Mouse (Mus musculus): ENCODE results near the gene Syt11. TPM values are rescaled to one million over a fixed set of nuclear protein-coding genes. Genes with fewer than 3 reads are reported as not detected.
"Not testable (repeated sequence)": the region's sequence is repeated elsewhere in the genome, so short reads cannot be mapped to it uniquely, and the experiment has no call there.

The Syt11 gene
- 52.4 and 59.1 TPM in 2 replicates for polyA plus RNA-seq (2016; fragmentation: Nextera tagmentation; extraction: Ambion mirVana)

DNA sequence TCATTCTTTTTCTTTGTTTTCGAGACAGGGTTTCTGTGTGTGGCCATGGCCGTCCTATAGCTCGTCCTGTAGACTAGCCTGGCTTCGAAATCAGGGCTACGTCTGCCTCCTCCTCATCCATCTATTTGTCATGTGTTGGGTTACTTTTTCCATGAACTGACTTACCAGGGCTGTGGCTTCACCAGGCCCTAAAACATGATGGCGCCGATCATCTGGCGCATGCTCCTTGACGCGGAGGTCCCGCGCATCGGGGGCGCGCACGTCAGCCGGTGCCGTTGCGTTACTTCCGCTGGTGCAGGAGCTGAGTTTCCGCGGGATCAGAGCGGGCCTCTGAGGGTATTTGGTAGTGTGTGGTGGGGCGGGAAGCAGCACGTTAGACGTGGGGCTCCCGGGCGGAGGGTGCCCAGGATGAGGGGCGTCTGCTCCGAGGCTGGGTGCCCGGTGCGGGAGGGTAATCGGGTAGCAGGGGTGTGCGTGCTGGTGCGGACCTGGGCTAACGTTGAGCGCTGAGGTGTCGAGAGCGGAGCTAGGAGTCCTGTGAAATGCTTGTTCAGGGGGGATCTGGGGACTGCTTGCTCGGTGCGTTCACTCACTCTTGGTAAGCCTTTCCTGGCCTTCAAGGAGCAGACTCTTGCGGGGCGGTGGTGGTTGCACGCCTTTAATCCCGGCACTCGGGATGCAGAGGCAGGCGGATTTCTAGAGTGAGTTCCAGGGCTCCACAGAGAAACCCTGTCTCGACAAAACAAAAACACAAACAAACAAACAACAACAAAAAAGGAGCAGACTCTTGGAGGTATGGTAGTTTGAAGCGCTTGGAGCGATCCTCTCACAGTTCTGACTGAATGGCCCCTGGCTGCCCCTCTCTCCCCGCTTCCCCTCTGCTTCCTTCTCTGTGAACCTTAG, at the start of gene Syt11:
Gene Syt11 (minus strand): TSS at position 226 of the 903 bp plus-strand sequence.
- 4% methylated on average over 46 of the region's 51 CpGs for WGBS
- DNase-seq (ENCODE audit: low spot score), result peak; percentile 45
- not testable (repeated sequence) for H3K4me1 ChIP-seq; H3K27me3 ChIP-seq (replicated peaks; ENCODE audit: low read depth, poor library complexity, severe bottlenecking); H3K9me3 ChIP-seq
- Histone ChIP-seq H3K27ac (replicated peaks) (peak within 1 kb of the TSS; percentile 85), H3K36me3 (replicated peaks) (peaks cover 15% of the 10 kb centered on the region), H3K4me3 (peak within 1 kb of the TSS; percentile 57)

DNA sequence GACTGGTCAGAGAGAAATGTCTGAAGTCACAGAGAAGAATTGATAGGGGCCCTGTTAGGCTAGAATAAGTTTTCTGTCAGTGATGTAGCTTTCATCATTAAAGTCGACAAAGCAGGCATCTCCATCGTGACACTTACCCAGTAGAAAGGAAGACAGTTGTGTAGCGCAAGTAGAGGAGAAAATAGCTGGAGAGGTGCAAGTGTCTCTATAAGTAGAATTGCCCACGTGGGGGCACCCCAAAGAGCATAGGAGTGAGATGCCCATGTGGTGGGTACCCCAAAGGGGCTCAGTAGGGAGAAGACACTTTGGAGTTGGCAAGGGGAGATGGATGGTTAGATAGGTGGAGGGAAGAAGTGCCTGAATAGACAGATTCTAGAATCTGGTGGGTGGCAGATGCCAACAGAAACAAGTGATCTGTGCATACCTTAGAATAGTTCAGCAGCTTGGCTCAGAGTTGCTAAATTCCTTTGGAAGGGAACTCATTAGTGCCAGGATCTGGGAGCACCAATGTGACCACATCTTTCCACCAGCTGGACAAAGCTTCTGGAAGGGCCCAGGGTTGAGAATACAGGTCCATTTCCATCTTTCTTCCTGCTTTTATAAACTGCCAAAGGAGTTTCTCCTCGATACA, 29.1 kb upstream of the Syt11 start:
- 89% methylated on average over 5 of the region's 5 CpGs for WGBS
- H3K4me1 ChIP-seq, result no peaks in the 10 kb centered on the region

DNA sequence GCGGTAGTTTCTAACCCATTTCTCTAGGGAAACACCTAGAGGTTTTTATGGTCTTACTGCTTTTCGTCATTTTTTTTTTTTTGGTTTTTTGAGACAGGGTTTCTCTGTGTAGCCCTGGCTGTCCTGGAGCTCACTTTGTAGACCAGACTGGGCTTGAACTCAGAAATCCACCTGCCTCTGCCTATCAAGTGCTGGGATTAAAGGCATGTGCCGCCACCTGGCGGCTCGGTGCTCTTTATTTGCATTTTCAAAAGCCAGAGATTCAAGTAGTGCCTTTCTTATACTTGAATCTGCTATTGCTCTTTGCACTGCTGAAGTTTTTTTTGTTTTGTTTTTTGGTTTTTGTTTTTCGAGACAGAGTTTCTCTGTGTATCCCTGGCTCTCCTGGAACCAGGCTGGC, 22.5 kb upstream of the Syt11 start:
- not testable (repeated sequence) for H3K4me3 ChIP-seq; H3K9me3 ChIP-seq; DNase-seq (ENCODE audit: low spot score); H3K27ac ChIP-seq (replicated peaks); H3K27me3 ChIP-seq (replicated peaks; ENCODE audit: low read depth, poor library complexity, severe bottlenecking); H3K4me1 ChIP-seq
- 90% methylated on average over 6 of the region's 6 CpGs for WGBS
- peaks cover 25% of the 10 kb centered on the region for H3K36me3 ChIP-seq (replicated peaks)

More for the DNA sequence above, 29.1 kb upstream of the Syt11 start:
- peaks cover 40% of the 10 kb centered on the region for H3K36me3 ChIP-seq (replicated peaks)
- H3K27me3 ChIP-seq (replicated peaks; ENCODE audit: low read depth, poor library complexity, severe bottlenecking), result no peaks in the 10 kb centered on the region
- no peaks in the 10 kb centered on the region for H3K9me3 ChIP-seq
- no peak overlapping the region for H3K27ac ChIP-seq (replicated peaks)
- H3K4me3 ChIP-seq, result no peak overlapping the region
- DNase-seq (ENCODE audit: low spot score), result no peak

DNA sequence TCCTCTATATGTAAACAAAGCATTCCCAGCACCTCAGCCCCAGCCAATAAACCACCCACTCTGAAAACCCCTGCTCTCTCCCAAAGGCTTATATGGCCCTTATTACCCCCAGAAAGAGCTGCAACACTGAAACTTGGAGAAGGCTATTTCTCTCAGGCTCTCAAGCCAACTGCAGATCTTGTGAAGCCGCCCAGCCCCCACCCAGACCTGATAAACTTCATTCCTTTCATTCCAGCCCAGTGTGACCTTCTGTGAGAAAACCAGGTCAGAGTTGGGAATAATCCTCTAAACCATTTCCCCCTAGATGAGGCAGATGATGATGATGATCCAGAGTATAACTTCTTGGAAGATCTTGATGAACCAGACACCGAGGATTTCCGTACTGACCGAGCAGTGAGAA, 13.1 kb upstream of the Syt11 start:
- not testable (repeated sequence) for H3K9me3 ChIP-seq; H3K4me1 ChIP-seq; H3K27ac ChIP-seq (replicated peaks); DNase-seq (ENCODE audit: low spot score); H3K4me3 ChIP-seq; H3K27me3 ChIP-seq (replicated peaks; ENCODE audit: low read depth, poor library complexity, severe bottlenecking)
- peaks cover 17% of the 10 kb centered on the region for H3K36me3 ChIP-seq (replicated peaks)
- WGBS, result 100% methylated on average over 3 of the region's 4 CpGs

DNA sequence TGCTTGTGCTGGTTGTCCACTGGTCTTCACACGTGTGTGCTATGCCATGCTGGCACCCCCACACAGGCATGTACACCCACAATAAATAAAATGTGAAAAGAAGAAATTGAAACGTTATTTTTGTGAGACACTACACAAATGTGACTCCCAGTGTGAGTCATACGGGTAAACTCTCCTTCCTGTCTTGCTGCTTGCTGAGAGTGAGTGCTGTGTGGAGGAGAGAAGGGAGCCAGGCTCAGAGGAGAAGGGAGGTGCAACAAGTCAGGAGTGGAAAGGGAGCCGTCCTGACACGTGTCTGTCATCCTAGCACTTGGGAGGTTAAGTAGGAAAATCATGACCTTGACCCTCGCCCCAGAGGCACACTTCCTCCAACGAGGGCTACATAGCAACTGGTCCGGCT, 11.8 kb upstream of the Syt11 start:
- WGBS, result no CpG with 5 or more reads among the region's 8 CpGs

DNA sequence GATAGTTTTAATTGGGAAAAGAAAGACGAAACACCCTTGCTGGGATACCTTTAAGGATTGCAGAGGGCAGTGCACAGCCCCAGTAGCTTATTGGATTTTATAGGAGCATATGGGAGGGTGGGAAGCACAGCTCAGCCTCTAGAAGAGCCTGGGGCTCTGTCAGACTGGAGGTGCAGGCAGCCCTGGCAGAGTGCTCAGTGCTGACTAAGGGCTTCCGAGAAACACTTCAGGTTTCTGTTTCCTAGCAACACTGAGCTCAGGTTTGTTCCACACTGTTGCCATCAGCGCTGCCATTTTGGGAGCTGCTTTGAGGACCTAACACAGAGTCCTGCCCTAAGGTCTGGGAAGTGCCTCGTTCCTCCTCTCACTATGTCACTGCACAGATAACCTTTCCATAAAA, 11.4 kb upstream of the Syt11 start:
- not testable (repeated sequence) for H3K9me3 ChIP-seq; H3K27ac ChIP-seq (replicated peaks); H3K4me3 ChIP-seq; DNase-seq (ENCODE audit: low spot score); H3K27me3 ChIP-seq (replicated peaks; ENCODE audit: low read depth, poor library complexity, severe bottlenecking); H3K4me1 ChIP-seq
- H3K36me3 ChIP-seq (replicated peaks), result peaks cover 17% of the 10 kb centered on the region
- 90% methylated on average over 1 of the region's 4 CpGs for WGBS

More for the DNA sequence above, 11.8 kb upstream of the Syt11 start:
- not testable (repeated sequence) for H3K27me3 ChIP-seq (replicated peaks; ENCODE audit: low read depth, poor library complexity, severe bottlenecking); DNase-seq (ENCODE audit: low spot score); H3K27ac ChIP-seq (replicated peaks); H3K4me1 ChIP-seq; H3K4me3 ChIP-seq; H3K9me3 ChIP-seq
- peaks cover 17% of the 10 kb centered on the region for H3K36me3 ChIP-seq (replicated peaks)

DNA sequence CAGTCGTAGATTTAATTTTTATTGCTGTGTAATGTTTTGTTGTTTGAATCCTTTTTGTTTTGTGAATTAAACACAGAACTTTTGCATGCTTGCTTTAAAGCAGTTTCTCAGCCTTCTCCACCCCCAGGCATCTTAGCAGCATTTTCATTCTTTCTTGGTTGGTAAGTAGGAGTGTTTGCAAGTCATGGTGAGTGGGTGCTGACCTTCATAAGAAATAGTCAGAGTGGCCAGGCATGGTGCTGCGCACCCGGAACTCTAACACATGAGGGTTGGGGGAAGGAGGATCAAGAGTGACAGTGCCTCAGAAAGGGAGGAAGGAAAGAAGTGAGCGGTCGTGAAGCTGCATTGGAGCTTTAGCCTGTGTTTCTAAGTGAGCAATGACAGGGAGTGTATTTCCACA, 9.9 kb upstream of the Syt11 start:
- H3K36me3 ChIP-seq (replicated peaks), result peaks cover 20% of the 10 kb centered on the region
- H3K9me3 ChIP-seq, result no peaks in the 10 kb centered on the region
- no peak overlapping the region for H3K27ac ChIP-seq (replicated peaks)
- no peak overlapping the region for H3K4me3 ChIP-seq
- no peaks in the 10 kb centered on the region for H3K4me1 ChIP-seq
- no peak for DNase-seq (ENCODE audit: low spot score)
- H3K27me3 ChIP-seq (replicated peaks; ENCODE audit: low read depth, poor library complexity, severe bottlenecking), result no peaks in the 10 kb centered on the region
- 96% methylated on average over 5 of the region's 5 CpGs for WGBS

DNA sequence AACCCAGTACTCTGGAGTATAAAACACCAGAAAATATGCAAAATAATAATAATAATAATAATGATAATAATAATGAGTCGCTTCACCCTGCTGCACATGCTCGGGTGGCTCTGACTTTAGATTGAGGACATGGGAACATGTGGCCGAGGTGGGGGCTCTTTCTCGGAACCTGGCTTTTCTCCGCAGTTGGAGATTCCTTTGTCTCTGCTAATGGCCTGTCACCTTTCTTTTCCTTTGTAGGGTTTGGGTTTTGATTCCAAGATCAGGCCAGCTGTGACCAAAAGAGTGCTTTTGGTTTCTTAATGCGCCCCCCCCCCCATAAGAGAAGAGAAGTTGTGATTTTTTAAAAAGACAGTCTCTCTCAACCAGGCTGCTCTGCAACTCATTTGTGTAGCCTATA, 1.8 kb downstream of the Syt11 start:
- not testable (repeated sequence) for H3K4me1 ChIP-seq; DNase-seq (ENCODE audit: low spot score); H3K9me3 ChIP-seq; H3K27ac ChIP-seq (replicated peaks); H3K4me3 ChIP-seq; H3K27me3 ChIP-seq (replicated peaks; ENCODE audit: low read depth, poor library complexity, severe bottlenecking); H3K36me3 ChIP-seq (replicated peaks)
- WGBS, result 88% methylated on average over 6 of the region's 6 CpGs

DNA sequence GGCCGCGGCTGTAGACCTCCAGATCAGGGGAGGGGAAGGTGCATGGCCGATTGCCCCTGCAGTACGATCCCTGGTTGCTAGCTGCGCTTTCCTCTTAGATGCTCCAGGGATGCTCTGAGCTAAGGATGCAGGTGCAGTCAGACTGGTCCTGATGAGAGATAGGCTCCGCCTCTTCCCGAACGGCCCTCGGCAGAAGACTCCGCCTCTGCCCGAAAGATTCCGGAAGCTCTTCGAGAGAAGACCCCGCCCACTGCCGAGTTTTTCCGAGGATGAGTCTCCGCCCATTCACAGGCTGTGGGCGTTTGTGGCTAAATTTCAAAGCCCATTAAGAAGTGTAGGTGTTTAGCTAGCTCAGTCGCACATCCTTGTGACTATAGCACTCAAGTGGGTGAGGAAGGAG, 2.6 kb downstream of the Syt11 start:
- H3K4me1 ChIP-seq; H3K27me3 ChIP-seq (replicated peaks; ENCODE audit: low read depth, poor library complexity, severe bottlenecking); H3K27ac ChIP-seq (replicated peaks); H3K9me3 ChIP-seq; H3K36me3 ChIP-seq (replicated peaks): not testable (repeated sequence)
- under 1% methylated on average over 19 of the region's 19 CpGs for WGBS
- DNase-seq (ENCODE audit: low spot score), result peak; percentile 80
- H3K4me3 ChIP-seq, result peak overlapping the region; percentile 42; the same call in 1 of the 2 replicates

DNA sequence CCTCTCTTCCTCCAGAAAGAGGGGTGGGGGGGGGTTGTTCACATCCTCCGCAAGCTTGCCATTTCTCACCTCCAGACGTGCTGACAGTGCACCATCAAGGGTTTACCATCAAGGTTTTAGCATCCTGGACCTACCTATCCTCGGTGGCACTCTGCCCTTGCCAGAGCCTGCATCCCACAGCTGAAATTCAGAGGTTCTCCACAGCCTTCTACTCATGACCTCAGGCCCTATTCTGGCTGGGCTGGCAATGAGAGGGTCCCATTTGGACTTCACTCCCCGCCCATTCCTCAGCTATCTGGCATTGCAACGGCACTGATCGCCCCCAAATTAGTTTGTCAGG, 3.1 kb downstream of the Syt11 start:
- not testable (repeated sequence) for DNase-seq (ENCODE audit: low spot score); H3K36me3 ChIP-seq (replicated peaks); H3K4me1 ChIP-seq; H3K9me3 ChIP-seq; H3K27me3 ChIP-seq (replicated peaks; ENCODE audit: low read depth, poor library complexity, severe bottlenecking)
- Histone ChIP-seq H3K4me3 (peak overlapping the region; percentile 60), H3K27ac (replicated peaks) (peak overlapping the region; percentile 88)
- WGBS, result 5% methylated on average over 3 of the region's 6 CpGs

DNA sequence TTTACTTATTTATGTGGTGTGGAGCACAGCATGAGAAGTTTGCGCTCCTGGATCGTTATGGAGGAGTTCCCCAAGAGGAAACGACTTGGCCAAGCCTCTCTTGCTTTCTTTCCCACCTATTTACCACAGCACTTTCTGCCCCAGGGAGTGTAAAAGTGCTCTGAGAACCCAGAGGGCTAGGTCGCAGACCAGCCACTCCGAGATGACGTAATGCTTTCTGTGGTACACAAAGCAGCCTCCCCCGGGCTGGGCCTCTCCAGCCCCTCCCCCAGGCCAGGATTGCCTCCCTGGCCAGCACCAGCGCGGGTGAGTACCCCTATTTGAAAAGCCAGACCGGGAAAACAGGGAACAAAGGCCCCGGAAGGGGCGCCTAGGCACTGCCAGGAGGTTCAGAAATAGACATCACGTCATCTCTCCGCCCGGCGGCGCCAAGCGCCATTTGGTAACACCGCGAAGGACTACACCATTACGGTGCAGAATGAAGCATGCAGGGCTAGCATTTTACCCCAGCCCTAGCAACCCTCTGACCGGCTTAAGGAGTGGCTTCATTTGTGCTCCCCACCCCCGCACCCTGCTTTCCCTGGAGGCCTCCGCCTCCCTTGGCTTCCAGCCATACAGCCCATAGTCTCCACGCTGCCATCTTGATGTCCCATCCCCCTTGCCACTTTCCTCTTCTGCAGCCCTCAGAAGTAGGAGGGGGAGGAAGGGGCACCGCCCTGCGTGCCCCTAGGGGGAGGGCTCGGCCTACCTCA, 3.6 kb downstream of the Syt11 start:
- 2% methylated on average over 23 of the region's 28 CpGs for WGBS
- peak; percentile 53 for DNase-seq (ENCODE audit: low spot score)
- peak overlapping the region; percentile 88 for H3K27ac ChIP-seq (replicated peaks)

DNA sequence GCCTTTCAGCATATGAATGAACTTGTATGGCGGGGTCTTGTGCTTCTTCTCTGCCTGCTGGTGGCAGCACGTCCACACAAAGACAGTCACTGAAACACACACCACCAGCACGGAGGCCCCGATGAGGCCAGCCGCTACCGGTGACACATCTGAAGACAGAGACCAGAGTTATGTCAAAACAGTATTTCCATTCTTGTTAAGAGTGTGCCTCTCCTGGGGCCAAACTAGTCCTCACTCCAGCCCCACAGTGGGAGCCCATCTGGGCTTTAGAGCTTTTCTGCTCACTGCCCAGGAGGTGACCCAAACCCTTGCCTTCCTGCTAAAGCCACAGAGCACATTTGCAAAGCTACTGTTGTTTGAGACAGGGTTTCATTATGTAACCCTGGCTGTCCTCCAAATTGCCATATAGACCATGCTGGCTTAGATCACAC, 12.5 kb downstream of the Syt11 start:
- H3K9me3 ChIP-seq, result no peaks in the 10 kb centered on the region
- no peak for DNase-seq (ENCODE audit: low spot score)
- no peak overlapping the region for H3K27ac ChIP-seq (replicated peaks)
- H3K4me1 ChIP-seq, result peaks cover 15% of the 10 kb centered on the region
- H3K36me3 ChIP-seq (replicated peaks), result peaks cover 68% of the 10 kb centered on the region
- no peaks in the 10 kb centered on the region for H3K27me3 ChIP-seq (replicated peaks; ENCODE audit: low read depth, poor library complexity, severe bottlenecking)
- no peak overlapping the region for H3K4me3 ChIP-seq
- WGBS, result 71% methylated on average over 6 of the region's 6 CpGs

More for the DNA sequence above, 3.6 kb downstream of the Syt11 start:
- peak overlapping the region; percentile 60 for H3K4me3 ChIP-seq
- not testable (repeated sequence) for H3K36me3 ChIP-seq (replicated peaks); H3K4me1 ChIP-seq; H3K9me3 ChIP-seq; H3K27me3 ChIP-seq (replicated peaks; ENCODE audit: low read depth, poor library complexity, severe bottlenecking)
